Mouse (Mus musculus) bone marrow, adult 2 months (tissue): ENCODE results near the gene Sstr4. TPM values are rescaled to one million over a fixed set of nuclear protein-coding genes. Genes with fewer than 3 reads are reported as not detected.
A peak's percentile ranks its signal among the peaks of the same experiment; 100 is the strongest.

Experiments
- H3K27ac ChIP-seq: fragments of 200-500 bp; 2 replicates; pipeline ENCODE4 v1.5.1; 2012; ENCODE audit warnings: low read depth, mild to moderate bottlenecking, control low read depth, inconsistent platforms, low read length; ENCODE audit not compliant: control insufficient read depth, poor library complexity, insufficient read depth
- H3K4me1 ChIP-seq: fragments of 200-500 bp; 2 replicates; pipeline ENCODE4 v1.6.1; 2011; ENCODE audit warnings: low read length; ENCODE audit not compliant: control insufficient read depth, insufficient read depth
- H3K4me3 ChIP-seq: fragments of 200-500 bp; replicated peaks from 2 replicates; pipeline ENCODE3; 2011; ENCODE audit warnings: mild to moderate bottlenecking, low read depth, low read length, control low read depth; ENCODE audit not compliant: control insufficient read depth
- CTCF ChIP-seq: fragments of 200-500 bp; IDR thresholded peaks from 2 replicates; pipeline ENCODE4 v1.5.1; 2011; ENCODE audit warnings: low read length, control low read depth; ENCODE audit not compliant: control insufficient read depth, insufficient read depth
- POLR2A ChIP-seq: fragments of 200-500 bp; IDR thresholded peaks from 2 replicates; pipeline ENCODE4 v1.6.1; 2011; ENCODE audit warnings: low read depth, mild to moderate bottlenecking, control low read depth, low read length, borderline replicate concordance; ENCODE audit not compliant: control insufficient read depth
- WGBS: fragments of 180-500 bp; shearing (Covaris S2); methylation state at CpG from one replicate; pipeline ENCODE4 v1.1.7; 2018; 5-methylcytosine and 5-hydroxymethylcytosine counted together
- polyA plus RNA-seq: library from polyadenylated mRNA; stranded (reverse); fragments of >200 nt; gene quantifications from 2 replicates; pipeline ENCODE4 v1.2.4, GENCODE M21; 2011; ENCODE audit warnings: low replicate concordance; ENCODE audit not compliant: missing spikeins, insufficient read depth, insufficient read length

Sstr4 gene
- polyA plus RNA-seq, 1 experiment = not detected

DNA sequence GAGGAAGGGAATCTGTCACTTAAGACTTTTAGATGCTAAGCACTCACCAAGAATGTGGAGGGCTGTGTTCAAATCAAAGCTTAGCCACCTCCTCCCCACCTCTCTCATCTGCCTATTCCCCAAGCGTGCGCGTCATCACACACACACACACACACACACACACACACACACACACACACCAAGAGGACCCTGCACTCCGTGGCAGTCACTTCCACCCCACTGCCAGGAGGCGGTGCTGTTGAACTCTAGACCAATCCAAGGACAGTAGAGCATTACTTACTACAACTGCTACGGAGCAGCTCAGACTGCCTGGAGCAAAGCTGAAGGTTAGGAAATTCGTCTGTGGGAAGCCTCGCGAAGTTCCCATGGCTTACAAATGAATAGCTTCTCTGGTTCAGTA lies 14.0 kb downstream of the Sstr4 start:
- Histone ChIP-seq H3K27ac (no peak overlapping the region), H3K4me1 (no peaks in the 10 kb centered on the region; the same call in 1 of the 2 replicates), H3K4me3 (no peak overlapping the region)
- no peak for TF ChIP-seq POLR2A
- TF ChIP-seq CTCF = peak; percentile 85
- under 1% methylated on average over 9 of the region's 9 CpGs for WGBS

DNA sequence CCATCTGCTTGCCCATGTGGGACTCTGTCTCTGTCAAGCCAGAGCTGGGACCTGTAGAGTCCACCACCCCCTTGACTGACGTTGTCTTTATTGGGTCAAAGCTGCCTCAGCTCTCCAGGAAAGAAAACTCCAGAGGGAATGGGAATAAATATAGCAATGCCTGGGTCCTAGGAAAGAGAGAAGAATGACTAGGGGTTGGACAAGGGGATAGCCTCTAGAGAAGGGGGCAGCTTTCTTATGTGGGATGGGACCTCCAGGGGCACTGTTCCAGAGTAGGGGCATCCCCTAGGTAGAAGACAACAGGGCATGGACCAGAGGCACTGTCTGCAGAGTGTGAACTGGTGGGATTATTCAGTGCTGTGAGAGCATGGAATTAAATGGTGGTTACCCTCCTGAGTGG lies 14.7 kb downstream of the Sstr4 start:
- H3K4me3 ChIP-seq = no peak overlapping the region
- H3K4me1 ChIP-seq = no peaks in the 10 kb centered on the region; the same call in 1 of the 2 replicates
- no peak overlapping the region for H3K27ac ChIP-seq
- TF ChIP-seq POLR2A (no peak), CTCF (no peak)
- WGBS = 59% methylated on average over 1 of the region's 1 CpGs

DNA sequence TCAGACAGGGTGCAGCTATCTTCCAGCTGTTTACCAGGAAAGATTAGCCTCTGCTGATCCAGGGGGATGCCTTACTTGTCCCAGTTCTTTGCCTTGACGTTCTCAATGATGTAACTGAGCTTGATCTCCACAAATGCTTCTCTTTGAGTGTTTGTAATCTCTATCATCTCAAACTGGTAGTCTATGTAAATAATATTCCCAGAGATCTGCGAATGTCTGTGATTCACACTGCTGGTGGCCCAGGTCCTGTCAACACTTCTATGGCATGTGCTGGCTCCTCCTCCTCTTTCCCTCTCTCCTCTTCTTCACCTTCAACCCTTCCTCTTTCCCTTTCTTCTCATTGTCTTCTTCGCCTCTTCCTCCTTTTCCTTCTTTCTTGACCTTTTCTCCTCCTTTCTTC lies 24.0 kb downstream of the Sstr4 start:
- no peak overlapping the region for H3K27ac ChIP-seq
- 69% methylated on average over 3 of the region's 3 CpGs for WGBS
- TF ChIP-seq CTCF (no peak), POLR2A (no peak)
- H3K4me1 ChIP-seq = no peaks in the 10 kb centered on the region; the same call in 1 of the 2 replicates
- no peak overlapping the region for H3K4me3 ChIP-seq

DNA sequence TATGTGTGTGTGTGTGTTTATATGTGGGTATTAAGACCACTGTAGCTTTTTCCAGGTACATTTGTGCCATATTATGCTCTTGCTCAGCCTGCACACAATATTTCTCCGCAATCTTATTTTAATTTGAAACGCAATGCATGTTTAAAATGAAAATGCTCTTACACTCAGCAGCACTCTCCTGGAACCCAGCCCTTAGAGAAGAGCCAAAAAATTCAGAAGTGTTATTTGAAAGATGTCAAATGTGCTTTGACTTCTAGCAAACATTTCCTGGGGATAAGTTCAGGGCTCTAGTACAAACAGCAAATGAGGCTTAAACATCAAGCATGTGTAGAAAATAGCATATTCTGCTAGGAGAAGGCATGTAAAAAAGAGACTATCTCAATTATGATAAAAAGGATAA lies 24.6 kb downstream of the Sstr4 start:
- H3K4me3 ChIP-seq = no peak overlapping the region
- WGBS = 93% methylated on average over 2 of the region's 2 CpGs
- no peaks in the 10 kb centered on the region; the same call in 1 of the 2 replicates for H3K4me1 ChIP-seq
- no peak overlapping the region for H3K27ac ChIP-seq
- no peak for TF ChIP-seq POLR2A
- no peak for TF ChIP-seq CTCF

DNA sequence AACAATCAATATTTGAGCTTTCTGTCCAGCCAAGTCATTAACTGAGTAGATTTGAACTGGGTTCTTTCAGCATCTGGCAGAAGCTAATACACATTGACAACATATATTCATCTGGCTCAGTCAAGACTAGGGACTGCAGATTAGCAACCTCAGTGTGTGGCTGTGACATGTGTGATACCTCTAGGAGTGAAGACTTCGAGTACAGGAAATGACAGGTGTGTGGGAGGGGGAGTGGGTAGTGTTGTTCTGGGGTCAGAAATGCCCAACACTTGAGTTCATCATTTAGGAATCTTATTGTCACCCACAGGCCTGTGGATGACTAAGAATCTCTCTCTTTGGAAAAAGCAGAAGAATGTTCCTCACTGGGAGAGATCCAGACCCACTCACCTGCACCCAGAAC lies 26.0 kb downstream of the Sstr4 start:
- 15% methylated on average over 1 of the region's 1 CpGs for WGBS
- peaks cover 1% of the 10 kb centered on the region; the same call in 1 of the 2 replicates for H3K4me1 ChIP-seq
- peak overlapping the region; percentile 66; the same call in 1 of the 2 replicates for H3K27ac ChIP-seq
- TF ChIP-seq POLR2A (no peak), CTCF (no peak)
- no peak overlapping the region for H3K4me3 ChIP-seq

DNA sequence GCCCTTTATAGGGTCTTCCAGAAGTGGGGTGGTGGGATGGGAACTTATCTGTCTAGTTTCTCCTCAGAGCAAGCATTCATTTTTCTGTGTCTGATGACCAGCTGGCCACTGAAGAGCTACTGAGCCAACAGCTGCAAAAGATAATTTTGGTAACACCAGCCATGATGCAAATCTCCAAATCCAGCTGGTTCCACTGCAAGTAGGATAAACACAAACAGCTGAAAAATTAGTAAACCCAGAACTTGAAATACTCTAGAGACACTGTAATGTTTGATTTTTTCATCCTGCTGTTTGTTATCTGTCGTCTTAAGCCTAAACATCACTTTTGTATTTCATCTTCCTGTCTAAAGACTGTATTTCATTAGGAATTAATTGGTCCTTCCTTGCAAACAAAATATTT lies 26.6 kb downstream of the Sstr4 start:
- H3K4me1 ChIP-seq = peaks cover 1% of the 10 kb centered on the region; the same call in 1 of the 2 replicates
- no peak for TF ChIP-seq CTCF
- no peak for TF ChIP-seq POLR2A
- H3K27ac ChIP-seq = no peak overlapping the region; the same call in 1 of the 2 replicates
- 60% methylated on average over 1 of the region's 1 CpGs for WGBS
- H3K4me3 ChIP-seq = no peak overlapping the region

DNA sequence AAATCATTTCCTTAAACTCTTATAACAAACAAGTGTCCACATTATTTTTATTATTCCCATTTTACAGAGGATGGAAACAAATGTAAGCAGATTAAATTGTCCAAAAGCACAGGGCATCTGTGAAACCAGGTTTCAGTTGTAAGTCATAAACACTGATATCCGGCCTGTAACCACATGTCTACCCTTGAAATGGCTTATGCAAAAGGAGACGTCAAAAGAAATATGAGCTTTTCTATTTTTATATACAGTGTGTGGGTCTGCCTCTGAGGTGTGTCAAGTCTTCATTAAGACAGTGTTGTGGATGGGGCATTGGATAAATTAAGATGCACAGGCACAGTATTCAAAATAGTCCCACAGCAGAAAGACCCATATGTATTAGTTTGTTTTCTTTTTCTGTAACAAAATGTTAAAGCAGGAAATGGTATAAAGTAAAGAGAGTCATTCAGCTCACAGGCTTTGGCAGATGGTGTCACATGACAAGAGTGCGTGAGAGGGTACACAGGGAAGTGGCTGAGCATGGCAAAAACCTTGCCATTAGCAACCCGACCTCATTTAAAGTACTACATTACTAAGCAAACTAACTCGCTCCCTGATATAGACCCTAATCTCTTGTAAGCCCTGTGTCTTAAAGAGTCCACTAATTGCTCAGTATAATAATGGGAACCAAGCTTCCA lies 30.7 kb downstream of the Sstr4 start:
- 22% methylated on average over 5 of the region's 5 CpGs for WGBS
- TF ChIP-seq POLR2A (no peak), CTCF (no peak)
- H3K4me1 ChIP-seq = peaks cover 1% of the 10 kb centered on the region; the same call in 1 of the 2 replicates
- H3K4me3 ChIP-seq = no peak overlapping the region
- H3K27ac ChIP-seq = no peak overlapping the region

DNA sequence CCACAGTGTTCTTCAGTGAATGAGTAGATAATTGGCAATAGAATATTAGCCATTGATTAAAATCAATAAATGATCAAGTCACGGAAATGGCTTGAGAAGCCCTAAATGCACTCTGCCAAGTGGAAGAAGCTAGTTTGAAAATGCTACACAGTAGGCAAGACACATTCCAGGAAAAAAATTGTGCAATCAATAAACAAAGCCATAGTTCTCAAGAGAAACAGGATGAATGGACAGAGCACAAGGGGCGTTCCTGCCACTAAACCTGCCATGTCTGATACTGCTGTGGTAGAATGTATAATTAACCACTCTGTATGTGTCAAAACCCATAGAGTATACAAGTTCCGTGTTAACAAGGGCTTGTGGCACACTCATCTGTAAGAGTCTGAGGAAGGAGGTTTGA lies 32.4 kb downstream of the Sstr4 start:
- Histone ChIP-seq H3K4me1 (peaks cover 1% of the 10 kb centered on the region; the same call in 1 of the 2 replicates), H3K4me3 (no peak overlapping the region), H3K27ac (no peak overlapping the region)
- TF ChIP-seq CTCF (no peak), POLR2A (no peak)
- 64% methylated on average over 3 of the region's 3 CpGs for WGBS

DNA sequence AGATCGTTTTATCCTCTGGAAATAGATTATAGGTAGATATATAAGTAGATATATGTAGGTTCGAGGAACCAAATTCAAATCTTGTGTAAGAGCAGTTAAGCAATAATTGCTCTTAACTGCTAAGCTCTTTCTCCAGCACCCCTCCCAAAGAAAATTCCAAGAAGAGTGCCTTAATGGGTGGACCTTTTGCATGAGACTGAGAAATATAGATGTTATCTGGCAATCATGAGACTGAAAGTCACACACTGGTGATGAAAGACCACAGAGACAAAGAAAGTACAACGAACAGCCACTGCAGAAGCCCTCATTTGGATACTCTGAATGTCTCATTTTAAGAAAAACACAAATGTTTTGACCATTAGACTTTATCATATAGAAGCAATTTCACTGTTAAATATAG lies 33.4 kb downstream of the Sstr4 start:
- Histone ChIP-seq H3K4me1 (peaks cover 1% of the 10 kb centered on the region; the same call in 1 of the 2 replicates), H3K4me3 (no peak overlapping the region), H3K27ac (no peak overlapping the region)
- no peak for TF ChIP-seq CTCF
- TF ChIP-seq POLR2A = no peak
- 30% methylated on average over 3 of the region's 3 CpGs for WGBS
